Mouse (Mus musculus): ENCODE data around the gene Cd5l. TPM values are rescaled to one million over a fixed set of nuclear protein-coding genes. Genes with fewer than 3 reads are reported as not detected.
"Not testable (repeated sequence)": the region's sequence is repeated elsewhere in the genome, so short reads cannot be mapped to it uniquely, and the experiment has no call there.

The Cd5l gene
- not detected in 2 replicates for polyA plus RNA-seq (2011; ENCODE audit: insufficient read depth, insufficient read length, low read depth, missing spikeins)

GRCm38 (mm10) chr3:87357581-87357980, at the start of gene Cd5l:
TSS of gene Cd5l (plus strand) at chr3:87357881.
- no peaks in the 10 kb centered on the region for H3K4me1 ChIP-seq (ENCODE audit: control insufficient read depth, insufficient read depth, low read length)
- H3K9ac ChIP-seq (ENCODE audit: low read depth, poor library complexity, severe bottlenecking), result no peak within 1 kb of the TSS
- no peaks in the 10 kb centered on the region for H3K36me3 ChIP-seq (ENCODE audit: control insufficient read depth, insufficient read depth, low read length, poor library complexity, severe bottlenecking)
- no peak within 1 kb of the TSS for H3K4me3 ChIP-seq (ENCODE audit: low read depth, low read length)
- no peaks in the 10 kb centered on the region for H3K27me3 ChIP-seq (ENCODE audit: control insufficient read depth, insufficient read depth, low read length, poor library complexity, severe bottlenecking)
- no peak within 1 kb of the TSS for H3K27ac ChIP-seq (ENCODE audit: insufficient read depth, low read length)
- no peak for TF ChIP-seq CTCF (IDR thresholded peaks at IDR 0.05; ENCODE audit: low read depth, low read length)
- no peak for TF ChIP-seq EP300 (IDR thresholded peaks at IDR 0.05; ENCODE audit: insufficient read depth, low read depth, low read length)
- TF ChIP-seq POLR2A (IDR thresholded peaks at IDR 0.05; ENCODE audit: insufficient read depth, low read length), result no peak
- no peaks in the 10 kb centered on the region for H3K9me3 ChIP-seq (replicated peaks; ENCODE audit: control insufficient read depth, insufficient read depth, low read length, poor library complexity, severe bottlenecking)

GRCm38 (mm10) chr3:87309922-87310321, 47.8 kb upstream of the Cd5l start:
- Histone ChIP-seq H3K36me3 (ENCODE audit: control insufficient read depth, insufficient read depth, low read length, poor library complexity, severe bottlenecking) (no peaks in the 10 kb centered on the region), H3K27ac (ENCODE audit: insufficient read depth, low read length) (no peak overlapping the region), H3K4me3 (ENCODE audit: low read depth, low read length) (no peak overlapping the region), H3K4me1 (ENCODE audit: control insufficient read depth, insufficient read depth, low read length) (no peaks in the 10 kb centered on the region), H3K27me3 (ENCODE audit: control insufficient read depth, insufficient read depth, low read length, poor library complexity, severe bottlenecking) (no peaks in the 10 kb centered on the region), H3K9me3 (replicated peaks; ENCODE audit: control insufficient read depth, insufficient read depth, low read length, poor library complexity, severe bottlenecking) (no peaks in the 10 kb centered on the region), H3K9ac (ENCODE audit: low read depth, poor library complexity, severe bottlenecking) (no peak overlapping the region)
- TF ChIP-seq POLR2A (IDR thresholded peaks at IDR 0.05; ENCODE audit: insufficient read depth, low read length) (no peak), EP300 (IDR thresholded peaks at IDR 0.05; ENCODE audit: insufficient read depth, low read depth, low read length) (no peak), CTCF (IDR thresholded peaks at IDR 0.05; ENCODE audit: low read depth, low read length) (no peak)

GRCm38 (mm10) chr3:87322557-87322956, 35.1 kb upstream of the Cd5l start:
- H3K9ac ChIP-seq (ENCODE audit: low read depth, poor library complexity, severe bottlenecking), result no peak overlapping the region
- no peak for TF ChIP-seq POLR2A (IDR thresholded peaks at IDR 0.05; ENCODE audit: insufficient read depth, low read length)
- no peak for TF ChIP-seq EP300 (IDR thresholded peaks at IDR 0.05; ENCODE audit: insufficient read depth, low read depth, low read length)
- TF ChIP-seq CTCF (IDR thresholded peaks at IDR 0.05; ENCODE audit: low read depth, low read length), result no peak
- H3K27me3 ChIP-seq (ENCODE audit: control insufficient read depth, insufficient read depth, low read length, poor library complexity, severe bottlenecking), result no peaks in the 10 kb centered on the region; the same call in 1 of the 2 replicates
- H3K36me3 ChIP-seq (ENCODE audit: control insufficient read depth, insufficient read depth, low read length, poor library complexity, severe bottlenecking), result no peaks in the 10 kb centered on the region
- H3K4me3 ChIP-seq (ENCODE audit: low read depth, low read length), result no peak overlapping the region
- H3K9me3 ChIP-seq (replicated peaks; ENCODE audit: control insufficient read depth, insufficient read depth, low read length, poor library complexity, severe bottlenecking), result no peaks in the 10 kb centered on the region
- H3K4me1 ChIP-seq (ENCODE audit: control insufficient read depth, insufficient read depth, low read length), result no peaks in the 10 kb centered on the region
- H3K27ac ChIP-seq (ENCODE audit: insufficient read depth, low read length), result no peak overlapping the region

- Histone ChIP-seq H3K9me3 (replicated peaks; ENCODE audit: control insufficient read depth, insufficient read depth, low read length, poor library complexity, severe bottlenecking) (no peaks in the 10 kb centered on the region), H3K36me3 (ENCODE audit: control insufficient read depth, insufficient read depth, low read length, poor library complexity, severe bottlenecking) (no peaks in the 10 kb centered on the region), H3K9ac (ENCODE audit: low read depth, poor library complexity, severe bottlenecking) (no peak overlapping the region), H3K4me1 (ENCODE audit: control insufficient read depth, insufficient read depth, low read length) (no peaks in the 10 kb centered on the region), H3K4me3 (ENCODE audit: low read depth, low read length) (no peak overlapping the region), H3K27me3 (ENCODE audit: control insufficient read depth, insufficient read depth, low read length, poor library complexity, severe bottlenecking) (no peaks in the 10 kb centered on the region; the same call in 1 of the 2 replicates), H3K27ac (ENCODE audit: insufficient read depth, low read length) (no peak overlapping the region)
- TF ChIP-seq POLR2A (IDR thresholded peaks at IDR 0.05; ENCODE audit: insufficient read depth, low read length), result no peak
- no peak for TF ChIP-seq EP300 (IDR thresholded peaks at IDR 0.05; ENCODE audit: insufficient read depth, low read depth, low read length)
- no peak for TF ChIP-seq CTCF (IDR thresholded peaks at IDR 0.05; ENCODE audit: low read depth, low read length)
These were observed 33.9 kb upstream of the Cd5l start for GRCm38 (mm10) chr3:87323778-87324177.

GRCm38 (mm10) chr3:87337899-87338298, 19.8 kb upstream of the Cd5l start:
- H3K9me3 ChIP-seq (replicated peaks; ENCODE audit: control insufficient read depth, insufficient read depth, low read length, poor library complexity, severe bottlenecking), result no peaks in the 10 kb centered on the region
- no peaks in the 10 kb centered on the region; the same call in 1 of the 2 replicates for H3K27me3 ChIP-seq (ENCODE audit: control insufficient read depth, insufficient read depth, low read length, poor library complexity, severe bottlenecking)
- TF ChIP-seq CTCF (IDR thresholded peaks at IDR 0.05; ENCODE audit: low read depth, low read length) (no peak), EP300 (IDR thresholded peaks at IDR 0.05; ENCODE audit: insufficient read depth, low read depth, low read length) (no peak), POLR2A (IDR thresholded peaks at IDR 0.05; ENCODE audit: insufficient read depth, low read length) (no peak)
- no peak overlapping the region for H3K27ac ChIP-seq (ENCODE audit: insufficient read depth, low read length)
- H3K4me3 ChIP-seq (ENCODE audit: low read depth, low read length), result no peak overlapping the region
- no peaks in the 10 kb centered on the region for H3K4me1 ChIP-seq (ENCODE audit: control insufficient read depth, insufficient read depth, low read length)
- no peak overlapping the region for H3K9ac ChIP-seq (ENCODE audit: low read depth, poor library complexity, severe bottlenecking)
- no peaks in the 10 kb centered on the region for H3K36me3 ChIP-seq (ENCODE audit: control insufficient read depth, insufficient read depth, low read length, poor library complexity, severe bottlenecking)

- not testable (repeated sequence) for H3K36me3 ChIP-seq (ENCODE audit: control insufficient read depth, insufficient read depth, low read length, poor library complexity, severe bottlenecking)
These were observed 6.7 kb upstream of the Cd5l start for GRCm38 (mm10) chr3:87350992-87351391.

More at GRCm38 (mm10) chr3:87350992-87351391, 6.7 kb upstream of the Cd5l start:
- H3K9ac ChIP-seq (ENCODE audit: low read depth, poor library complexity, severe bottlenecking); H3K27me3 ChIP-seq (ENCODE audit: control insufficient read depth, insufficient read depth, low read length, poor library complexity, severe bottlenecking); H3K27ac ChIP-seq (ENCODE audit: insufficient read depth, low read length); H3K4me3 ChIP-seq (ENCODE audit: low read depth, low read length); H3K4me1 ChIP-seq (ENCODE audit: control insufficient read depth, insufficient read depth, low read length); H3K9me3 ChIP-seq (replicated peaks; ENCODE audit: control insufficient read depth, insufficient read depth, low read length, poor library complexity, severe bottlenecking): not testable (repeated sequence)
